Mouse (Mus musculus) heart, adult 2 months (tissue): ENCODE data around the gene Nt5dc3. TPM values are rescaled to one million over a fixed set of nuclear protein-coding genes. Genes with fewer than 3 reads are reported as not detected.

Experiments
- DNase-seq, 2 experiments: peaks; one replicate each; pipeline ENCODE4 v3.0.0; 2021
- H3K27ac ChIP-seq: fragments of 200-600 bp; 2 replicates; pipeline ENCODE4 v1.8.1; 2022
- H3K27me3 ChIP-seq: fragments of 200-500 bp; 2 replicates; pipeline ENCODE4 v1.6.1; 2012; ENCODE audit warnings: mild to moderate bottlenecking, low read length, inconsistent platforms, mixed read lengths; ENCODE audit not compliant: control insufficient read depth, insufficient read depth
- H3K36me3 ChIP-seq: fragments of 200-500 bp; 2 replicates; pipeline ENCODE4 v1.6.1; 2012; ENCODE audit warnings: low read length, inconsistent platforms; ENCODE audit not compliant: control insufficient read depth, insufficient read depth
- H3K4me1 ChIP-seq: fragments of 200-500 bp; 2 replicates; pipeline ENCODE4 v1.6.1; 2011; ENCODE audit warnings: low read length; ENCODE audit not compliant: control insufficient read depth, insufficient read depth
- H3K4me3 ChIP-seq: fragments of 200-600 bp; 2 replicates; pipeline ENCODE4 v1.8.1; 2022
- H3K79me2 ChIP-seq: fragments of 200-500 bp; replicated peaks from 2 replicates; pipeline ENCODE4 v1.6.1; 2012; ENCODE audit warnings: mild to moderate bottlenecking, inconsistent platforms, low read length, moderate library complexity, mixed read lengths; ENCODE audit not compliant: control insufficient read depth, insufficient read depth
- H3K9ac ChIP-seq: fragments of 200-500 bp; 2 replicates; pipeline ENCODE4 v1.6.1; 2012; ENCODE audit warnings: low read depth, mild to moderate bottlenecking, control low read depth, inconsistent platforms, low read length, mixed read lengths
- CTCF ChIP-seq: fragments of 200-600 bp; IDR thresholded peaks from 2 replicates; pipeline ENCODE4 v1.8.1; 2022; ENCODE audit warnings: antibody characterized with exemption, mild to moderate bottlenecking, moderate library complexity
- EP300 ChIP-seq: fragments of 200-500 bp; IDR thresholded peaks from 2 replicates; pipeline ENCODE4 v1.6.1; 2011; ENCODE audit warnings: low read depth, low read length, control low read depth; ENCODE audit not compliant: insufficient read depth
- POLR2A ChIP-seq: fragments of 200-500 bp; IDR thresholded peaks from 2 replicates; pipeline ENCODE4 v1.6.1; 2011; ENCODE audit warnings: mild to moderate bottlenecking, low read depth, low read length, control low read depth; ENCODE audit not compliant: insufficient read depth
- WGBS: fragments of 180-500 bp; shearing (Covaris S2); methylation state at CpG from one replicate; pipeline ENCODE4 v1.1.7; 2018; 5-methylcytosine and 5-hydroxymethylcytosine counted together
- intact Hi-C: fragments of 180-260 bp; cut with DNase I; formaldehyde crosslinking; loops from one replicate; pipeline ENCODE4 v1.15.1; 2025
- polyA plus RNA-seq: library from polyadenylated mRNA; depleted of rRNA; stranded (reverse); fragments of >200 nt; gene quantifications from 2 replicates; pipeline ENCODE4 v1.2.3, GENCODE M21; 2012
- total RNA-seq, 2 experiments: library from RNA; stranded (reverse); gene quantifications; 2 replicates each; pipeline ENCODE4 v1.2.3; 2021

Gene Nt5dc3
- total and polyA plus RNA-seq, 3 experiments: 25.3 to 36.6 (median 33.9) TPM

DNA sequence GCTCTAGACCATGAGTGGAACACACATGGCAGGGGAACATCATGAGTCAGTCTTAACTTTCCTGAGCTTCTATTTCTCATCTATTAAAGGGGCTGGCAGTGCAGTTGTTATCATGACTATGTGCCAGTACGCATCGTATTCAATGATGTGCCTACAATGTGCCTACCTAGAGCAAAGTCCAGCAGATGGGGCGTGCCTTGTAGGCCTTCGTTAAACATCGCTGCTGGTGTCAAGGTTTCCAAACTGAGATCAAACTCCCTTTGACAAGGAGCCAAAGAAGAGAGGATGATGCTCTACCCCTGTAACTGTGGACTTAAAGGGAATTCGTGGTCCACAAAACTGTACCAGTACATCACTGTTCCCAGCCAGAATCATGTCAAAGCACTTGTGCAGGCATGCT, 83.7 kb downstream of the Nt5dc3 start:
- Histone ChIP-seq H3K36me3 (no peaks in the 10 kb centered on the region), H3K9ac (no peak overlapping the region), H3K79me2 (no peaks in the 10 kb centered on the region), H3K4me3 (no peak overlapping the region), H3K4me1 (no peaks in the 10 kb centered on the region), H3K27ac (no peak overlapping the region), H3K27me3 (no peaks in the 10 kb centered on the region)
- 87% methylated on average over 6 of the region's 6 CpGs for WGBS
- no peak for TF ChIP-seq EP300
- no peak for TF ChIP-seq POLR2A
- TF ChIP-seq CTCF: no peak
- no peak for DNase-seq
- intact Hi-C loops: no loop called here

DNA sequence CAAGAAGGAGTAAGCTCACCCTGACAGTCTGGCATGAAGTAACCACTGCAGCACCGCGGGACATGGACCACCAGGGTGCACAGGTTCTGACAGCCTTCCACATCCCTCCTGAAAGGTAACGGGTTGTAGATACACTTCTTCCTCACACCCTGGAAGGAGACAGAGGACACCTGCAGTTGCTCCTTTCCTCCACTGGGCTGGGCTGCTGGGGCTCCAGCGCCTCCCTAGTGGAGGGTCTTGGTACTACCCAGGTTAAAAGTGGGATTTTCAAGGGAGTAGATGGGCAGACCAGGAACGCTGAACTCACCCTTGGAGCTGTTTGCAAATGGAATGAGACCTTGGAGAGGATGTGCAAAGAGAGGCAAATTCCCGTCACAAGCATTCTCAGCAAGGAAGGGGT, 84.6 kb downstream of the Nt5dc3 start:
- WGBS: 84% methylated on average over 6 of the region's 6 CpGs
- no peak for DNase-seq

DNA sequence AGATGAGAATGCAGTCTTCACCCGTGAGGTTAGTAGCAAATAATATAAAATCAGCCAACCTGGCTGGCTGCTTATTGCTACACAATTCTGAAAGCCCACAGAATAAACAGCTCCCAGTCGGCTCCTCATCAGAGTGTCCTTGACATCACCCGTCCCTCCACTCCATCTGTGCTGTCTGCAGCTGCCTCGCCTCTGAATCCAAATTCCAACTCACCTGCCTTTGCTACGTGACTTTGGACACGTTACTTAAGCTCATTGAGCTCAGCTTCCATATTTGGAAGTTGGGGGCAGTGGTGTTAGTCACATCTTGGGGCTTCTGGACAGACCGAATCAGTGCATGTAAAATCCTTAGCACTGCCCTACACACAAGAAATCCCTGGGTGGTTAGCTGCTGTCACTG, 93.3 kb downstream of the Nt5dc3 start:
- no peak for TF ChIP-seq POLR2A
- TF ChIP-seq EP300: no peak
- TF ChIP-seq CTCF: no peak
- H3K9ac ChIP-seq: no peak overlapping the region
- H3K4me3 ChIP-seq: no peak overlapping the region
- WGBS: 56% methylated on average over 7 of the region's 7 CpGs
- no peak for DNase-seq
- H3K27me3 ChIP-seq: no peaks in the 10 kb centered on the region
- no peaks in the 10 kb centered on the region for H3K79me2 ChIP-seq
- intact Hi-C loops: no loop called here
- no peak overlapping the region for H3K27ac ChIP-seq
- H3K4me1 ChIP-seq: no peaks in the 10 kb centered on the region
- no peaks in the 10 kb centered on the region for H3K36me3 ChIP-seq

More for the DNA sequence above, 84.6 kb downstream of the Nt5dc3 start:
- Histone ChIP-seq H3K27ac (no peak overlapping the region), H3K4me3 (no peak overlapping the region), H3K36me3 (no peaks in the 10 kb centered on the region), H3K4me1 (no peaks in the 10 kb centered on the region), H3K9ac (no peak overlapping the region), H3K79me2 (no peaks in the 10 kb centered on the region), H3K27me3 (no peaks in the 10 kb centered on the region)
- no peak for TF ChIP-seq POLR2A
- peak; percentile 49 for TF ChIP-seq CTCF
- intact Hi-C loops: no loop called here

DNA sequence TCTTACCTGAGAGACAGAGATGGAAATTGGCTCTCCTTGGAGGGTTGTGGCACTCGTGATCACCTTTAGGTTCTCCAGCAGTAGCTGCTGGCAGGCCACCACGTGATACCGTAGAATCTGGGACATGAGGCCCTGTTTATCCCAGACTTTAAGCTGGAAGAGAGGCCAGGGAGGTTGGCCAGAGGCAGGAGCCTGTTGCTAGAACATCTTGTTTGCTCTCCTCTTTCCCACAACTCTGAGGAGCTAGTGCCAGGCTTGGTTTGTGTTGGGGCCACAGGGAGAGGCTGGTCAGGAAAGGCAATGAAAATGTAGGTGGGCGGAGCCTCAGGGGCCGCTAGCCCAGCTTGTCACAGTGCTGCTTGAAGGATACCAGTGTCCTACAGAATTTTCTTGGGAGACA, 93.8 kb downstream of the Nt5dc3 start:
- Histone ChIP-seq H3K36me3 (no peaks in the 10 kb centered on the region), H3K4me3 (no peak overlapping the region), H3K27me3 (no peaks in the 10 kb centered on the region), H3K79me2 (no peaks in the 10 kb centered on the region), H3K4me1 (no peaks in the 10 kb centered on the region), H3K27ac (no peak overlapping the region), H3K9ac (no peak overlapping the region)
- no peak for DNase-seq
- no peak for TF ChIP-seq POLR2A
- no peak for TF ChIP-seq CTCF
- TF ChIP-seq EP300: no peak
- WGBS: 52% methylated on average over 5 of the region's 5 CpGs
- intact Hi-C loops: no loop called here

DNA sequence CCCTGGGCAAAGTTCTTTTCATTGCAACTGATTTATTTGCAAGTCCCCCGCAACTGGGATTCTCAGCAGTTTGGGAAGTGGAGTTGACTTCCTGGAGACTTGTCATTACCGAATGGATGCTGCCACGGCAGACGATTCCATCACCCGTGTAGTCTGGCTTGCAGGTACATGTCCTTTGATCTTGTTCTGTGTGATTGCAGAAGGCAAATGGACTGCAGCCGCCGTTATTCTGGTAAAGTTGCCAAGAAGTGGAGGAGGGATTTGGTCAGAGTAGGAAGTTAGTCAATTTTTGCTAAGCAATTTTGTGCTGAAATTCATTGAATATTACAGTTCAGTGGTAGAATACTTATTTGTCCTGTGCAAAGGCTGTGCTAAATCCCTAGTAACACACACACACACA, 99.9 kb downstream of the Nt5dc3 start:
- DNase-seq: no peak
- intact Hi-C loops: no loop called here

DNA sequence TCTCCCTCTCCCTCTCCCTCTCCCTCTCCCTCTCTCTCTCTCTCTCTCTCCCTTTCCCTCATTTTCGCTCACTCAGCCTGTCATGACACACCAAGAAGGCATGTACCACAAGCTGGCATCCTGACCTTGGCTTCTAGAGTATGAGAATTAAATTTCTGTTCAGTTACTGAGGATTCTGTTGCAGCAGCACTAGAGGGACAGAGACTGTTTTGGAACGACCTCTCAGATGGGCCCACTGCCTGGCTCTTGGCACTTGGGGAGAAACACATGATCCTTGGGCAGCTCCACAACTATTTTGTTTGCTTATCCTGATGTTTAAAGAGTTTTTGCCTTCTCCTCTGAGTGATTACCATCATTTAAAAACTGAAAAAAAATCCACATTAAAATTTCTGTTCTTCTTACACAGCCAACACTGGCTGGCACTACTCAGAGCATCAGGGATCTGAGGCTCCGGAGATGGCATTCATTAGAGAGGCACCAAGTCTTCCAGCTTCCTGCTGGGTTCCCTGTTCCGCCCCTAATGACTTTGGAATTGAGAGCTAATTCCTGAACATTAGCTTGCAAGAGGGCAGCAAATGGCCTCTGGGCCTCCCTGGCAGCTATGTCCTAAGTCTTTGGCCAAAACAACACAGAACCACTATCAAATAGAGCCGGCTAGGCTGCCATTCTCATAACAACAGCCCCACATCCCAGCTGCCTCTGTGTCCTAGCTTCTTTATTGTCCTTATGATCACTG, 101.4 kb downstream of the Nt5dc3 start:
- H3K36me3 ChIP-seq: no peaks in the 10 kb centered on the region
- WGBS: 59% methylated on average over 5 of the region's 5 CpGs
- no peaks in the 10 kb centered on the region; the same call in 1 of the 2 replicates for H3K4me1 ChIP-seq
- intact Hi-C loops: no loop called here
- no peak for DNase-seq
- H3K27ac ChIP-seq: no peak overlapping the region
- no peak overlapping the region for H3K9ac ChIP-seq
- no peak overlapping the region for H3K4me3 ChIP-seq
- no peaks in the 10 kb centered on the region for H3K79me2 ChIP-seq
- TF ChIP-seq POLR2A: no peak
- TF ChIP-seq CTCF: no peak
- H3K27me3 ChIP-seq: no peaks in the 10 kb centered on the region

More for the DNA sequence above, 99.9 kb downstream of the Nt5dc3 start:
- WGBS: 84% methylated on average over 7 of the region's 7 CpGs
- no peak overlapping the region for H3K27ac ChIP-seq
- H3K36me3 ChIP-seq: no peaks in the 10 kb centered on the region
- H3K9ac ChIP-seq: no peak overlapping the region
- no peaks in the 10 kb centered on the region; the same call in 1 of the 2 replicates for H3K4me1 ChIP-seq
- no peaks in the 10 kb centered on the region for H3K27me3 ChIP-seq
- no peak for TF ChIP-seq POLR2A
- H3K79me2 ChIP-seq: no peaks in the 10 kb centered on the region
- no peak overlapping the region for H3K4me3 ChIP-seq
